ENCODE assay signal across 27 mouse cellular contexts in genomic region chr17:75876895-75877294, GRCm38 (mm10).
DNase-seq lines count a peak whose midpoint lies in the region; ATAC-seq and TF ChIP-seq lines count a peak whose summit lies in the region.
"Had no signal": no experiment of that assay in that cellular context is flagged by ENCODE, and none has a peak within 500 bp of the region (broad histone marks: within the 10 kb centered on the region; RNA-seq: fewer than 3 reads in every experiment).

No protein-coding gene starts in this region.

- H3K4me1 ChIP-seq in kidney, postnatal 0 days (replicated peaks; ENCODE audit: insufficient read depth, low read length), result no peaks in the 10 kb centered on the region
- H3K4me1 ChIP-seq in kidney, adult 2 months (ENCODE audit: control insufficient read depth, insufficient read depth, low read length), result no peaks in the 10 kb centered on the region
- H3K4me1 ChIP-seq in midbrain, embryonic 11.5 days (ENCODE audit: control insufficient read depth, insufficient read depth, low read length), result no peaks in the 10 kb centered on the region
- H3K4me1 ChIP-seq in midbrain, embryonic 14.5 days (ENCODE audit: control insufficient read depth, insufficient read depth, low read length), result no peaks in the 10 kb centered on the region
- no peaks in the 10 kb centered on the region for H3K4me1 ChIP-seq in liver, embryonic 16.5 days (ENCODE audit: control insufficient read depth, low read depth, low read length)
- H3K4me1 ChIP-seq: embryonic facial prominence, embryonic 10.5 days; embryonic facial prominence, embryonic 13.5 days; forebrain, embryonic 13.5 days; hindbrain, embryonic 12.5 days; hindbrain, embryonic 15.5 days had no signal

- no peak for ATAC-seq in kidney, postnatal 0 days (replicated peaks; ENCODE audit: low FRiP score, low read depth)
- peak; percentile 63 for ATAC-seq in midbrain, embryonic 11.5 days (ENCODE audit: low FRiP score)
- ATAC-seq in midbrain, embryonic 14.5 days (ENCODE audit: low FRiP score, low TSS enrichment), result no peak; the same call in 1 of the 2 replicates
- ATAC-seq in liver, embryonic 16.5 days (ENCODE audit: low read depth), result peak; percentile 61; the same call in 1 of the 2 replicates
- ATAC-seq: forebrain, embryonic 13.5 days; forebrain, embryonic 16.5 days; Patski had no signal

- no peaks in the 10 kb centered on the region for H3K9me3 ChIP-seq in kidney, postnatal 0 days (replicated peaks; ENCODE audit: low read length)
- no peaks in the 10 kb centered on the region for H3K9me3 ChIP-seq in midbrain, embryonic 11.5 days (ENCODE audit: control insufficient read depth, low read length)
- no peaks in the 10 kb centered on the region for H3K9me3 ChIP-seq in midbrain, embryonic 14.5 days (ENCODE audit: control insufficient read depth, low read length)
- H3K9me3 ChIP-seq in liver, embryonic 16.5 days (replicated peaks; ENCODE audit: control insufficient read depth, low read length), result no peaks in the 10 kb centered on the region
- H3K9me3 ChIP-seq: embryonic facial prominence, embryonic 10.5 days; embryonic facial prominence, embryonic 13.5 days; forebrain, embryonic 10.5 days; forebrain, embryonic 13.5 days; hindbrain, embryonic 12.5 days; hindbrain, embryonic 15.5 days had no signal

- no peaks in the 10 kb centered on the region for H3K27me3 ChIP-seq in kidney, postnatal 0 days (ENCODE audit: insufficient read depth, low read length)
- H3K27me3 ChIP-seq in kidney, adult 2 months (replicated peaks; ENCODE audit: control insufficient read depth, insufficient read depth, low read length), result no peaks in the 10 kb centered on the region
- H3K27me3 ChIP-seq in midbrain, embryonic 11.5 days (ENCODE audit: control insufficient read depth, insufficient read depth, low read length), result no peaks in the 10 kb centered on the region
- no peaks in the 10 kb centered on the region for H3K27me3 ChIP-seq in midbrain, embryonic 14.5 days (ENCODE audit: control insufficient read depth, insufficient read depth, low read length)
- H3K27me3 ChIP-seq in liver, embryonic 16.5 days (ENCODE audit: control insufficient read depth, insufficient read depth, low read depth, low read length), result no peaks in the 10 kb centered on the region
- H3K27me3 ChIP-seq: CH12.LX; embryonic facial prominence, embryonic 13.5 days; forebrain, embryonic 13.5 days; hindbrain, embryonic 12.5 days; hindbrain, embryonic 15.5 days; Patski had no signal

- WGBS in kidney, postnatal 0 days, result 52% methylated on average over 7 of the region's 7 CpGs
- 70% methylated on average over 7 of the region's 7 CpGs for WGBS in kidney, adult 2 months
- WGBS in midbrain, embryonic 11.5 days, result 80% methylated on average over 7 of the region's 7 CpGs
- WGBS in midbrain, embryonic 14.5 days, result 81% methylated on average over 7 of the region's 7 CpGs
- WGBS in liver, embryonic 16.5 days (ENCODE audit: insufficient replicate concordance), result 56% methylated on average over 7 of the region's 7 CpGs

- no peak overlapping the region for H3K27ac ChIP-seq in kidney, postnatal 0 days
- no peak overlapping the region for H3K27ac ChIP-seq in kidney, adult 2 months (ENCODE audit: insufficient read depth, low read depth, low read length)
- no peak overlapping the region for H3K27ac ChIP-seq in midbrain, embryonic 11.5 days (ENCODE audit: low read depth, low read length)
- H3K27ac ChIP-seq in midbrain, embryonic 14.5 days (replicated peaks; ENCODE audit: low read depth, low read length), result no peak overlapping the region
- H3K27ac ChIP-seq in liver, embryonic 16.5 days (ENCODE audit: low read length), result no peak overlapping the region
- H3K27ac ChIP-seq: embryonic facial prominence, embryonic 10.5 days; embryonic facial prominence, embryonic 13.5 days; forebrain, embryonic 10.5 days; forebrain, embryonic 13.5 days; heart, adult 2 months; hindbrain, embryonic 12.5 days; hindbrain, embryonic 15.5 days had no signal

- no peak overlapping the region for H3K9ac ChIP-seq in kidney, postnatal 0 days (ENCODE audit: low read depth, low read length)
- no peak overlapping the region for H3K9ac ChIP-seq in midbrain, embryonic 11.5 days (ENCODE audit: low read length)
- H3K9ac ChIP-seq in midbrain, embryonic 14.5 days (replicated peaks; ENCODE audit: low read length), result no peak overlapping the region
- H3K9ac ChIP-seq in liver, embryonic 16.5 days (ENCODE audit: low read depth, low read length), result no peak overlapping the region
- H3K9ac ChIP-seq: embryonic facial prominence, embryonic 13.5 days; forebrain, embryonic 13.5 days; hindbrain, embryonic 12.5 days; hindbrain, embryonic 15.5 days had no signal

- no peak overlapping the region for H3K4me3 ChIP-seq in kidney, postnatal 0 days (replicated peaks; ENCODE audit: low read depth, low read length)
- H3K4me3 ChIP-seq in kidney, adult 2 months (ENCODE audit: insufficient read depth, low read depth, low read length), result no peak overlapping the region
- no peak overlapping the region for H3K4me3 ChIP-seq in midbrain, embryonic 11.5 days (ENCODE audit: low read depth, low read length)
- H3K4me3 ChIP-seq in midbrain, embryonic 14.5 days (replicated peaks; ENCODE audit: low read depth, low read length), result no peak overlapping the region
- H3K4me3 ChIP-seq in liver, embryonic 16.5 days (ENCODE audit: low read depth, low read length), result no peak overlapping the region
- H3K4me3 ChIP-seq: embryonic facial prominence, embryonic 10.5 days; embryonic facial prominence, embryonic 13.5 days; forebrain, embryonic 10.5 days; forebrain, embryonic 13.5 days; heart, adult 2 months; hindbrain, embryonic 12.5 days; hindbrain, embryonic 15.5 days had no signal

- TF ChIP-seq POLR2A in kidney, adult 2 months (IDR thresholded peaks at IDR 0.05; ENCODE audit: low read depth, low read length), result no peak

- DNase-seq in kidney, postnatal 0 days (ENCODE audit: low spot score), result peak; percentile 3
- DNase-seq in kidney, adult 2 months, result no peak
- peak; percentile 78 for DNase-seq in midbrain, embryonic 11.5 days (ENCODE audit: low spot score, missing footprints)
- no peak for DNase-seq in midbrain, embryonic 14.5 days
- no peak for DNase-seq in embryo, embryonic 11 days
- DNase-seq: adrenal gland, postnatal 10 days; adrenal gland, postnatal 36 days; B cell, adult 2 months; cerebellum, adult 11 months; cerebellum, adult 2 months; cerebellum, adult 9-11 months; cerebellum, postnatal 25 days; gastrocnemius, postnatal 10 days; gastrocnemius, postnatal 36 days; heart, adult 2 months had no signal

- no peak for TF ChIP-seq CTCF in kidney, postnatal 0 days (IDR thresholded peaks at IDR 0.05; ENCODE audit: low read depth)
- no peak for TF ChIP-seq CTCF in kidney, adult 2 months (conservative IDR thresholded peaks at IDR 0.05; ENCODE audit: insufficient read depth, insufficient read length, low read depth, low read length)

- H3K36me3 ChIP-seq in kidney, postnatal 0 days (ENCODE audit: insufficient read depth, low read length), result no peaks in the 10 kb centered on the region
- no peaks in the 10 kb centered on the region for H3K36me3 ChIP-seq in kidney, adult 2 months (ENCODE audit: control insufficient read depth, insufficient read depth, low read length)
- no peaks in the 10 kb centered on the region for H3K36me3 ChIP-seq in midbrain, embryonic 11.5 days (ENCODE audit: control insufficient read depth, insufficient read depth, low read length)
- no peaks in the 10 kb centered on the region for H3K36me3 ChIP-seq in midbrain, embryonic 14.5 days (ENCODE audit: control insufficient read depth, insufficient read depth, low read length)
- H3K36me3 ChIP-seq in liver, embryonic 16.5 days (ENCODE audit: control insufficient read depth, insufficient read depth), result no peaks in the 10 kb centered on the region
- H3K36me3 ChIP-seq: embryonic facial prominence, embryonic 10.5 days; embryonic facial prominence, embryonic 13.5 days; forebrain, embryonic 10.5 days; G1E; hindbrain, embryonic 12.5 days; hindbrain, embryonic 15.5 days had no signal

- no peak overlapping the region for H3K4me2 ChIP-seq in kidney, postnatal 0 days (ENCODE audit: low read length)
- no peak overlapping the region for H3K4me2 ChIP-seq in midbrain, embryonic 11.5 days
- no peak overlapping the region for H3K4me2 ChIP-seq in midbrain, embryonic 14.5 days (ENCODE audit: low read length)
- H3K4me2 ChIP-seq in liver, embryonic 16.5 days (ENCODE audit: low read depth, low read length), result no peak overlapping the region
- H3K4me2 ChIP-seq: embryonic facial prominence, embryonic 13.5 days; forebrain, embryonic 13.5 days; heart, embryonic 11.5 days; hindbrain, embryonic 12.5 days; hindbrain, embryonic 15.5 days had no signal

Comparison
In these comparisons a context has a peak if more than half of its experiments do, and no peak if none do; other contexts are left out.
1. ATAC-seq: peak in midbrain, embryonic 11.5 days (single experiment) and liver, embryonic 16.5 days (single experiment); none in kidney, postnatal 0 days (single experiment) and midbrain, embryonic 14.5 days (single experiment).
2. DNase-seq: peak in kidney, postnatal 0 days (single experiment) and midbrain, embryonic 11.5 days (single experiment); none in kidney, adult 2 months (single experiment), midbrain, embryonic 14.5 days (single experiment) and embryo, embryonic 11 days (single experiment).